Mouse (Mus musculus): ENCODE results near the gene Pfdn2.
A peak's percentile ranks its signal among the peaks of the same experiment; 100 is the strongest.
"Not testable (repeated sequence)": the region's sequence is repeated elsewhere in the genome, so short reads cannot be mapped to it uniquely, and the experiment has no call there.

Pfdn2 gene

GRCm38 (mm10) chr1:171345225-171346094 is at the start of gene Pfdn2, which contains the start of gene Nit1:
Gene Pfdn2 (plus strand): TSS chr1:171345670.
Gene Nit1 (minus strand): TSS chr1:171345646.
- DNase-seq (ENCODE audit: low spot score), result peak; percentile 95

GRCm38 (mm10) chr1:171298226-171298625 is 47.2 kb upstream of the Pfdn2 start:
- DNase-seq (ENCODE audit: low spot score), result no peak

- not testable (repeated sequence) for DNase-seq (ENCODE audit: low spot score)
Observed at GRCm38 (mm10) chr1:171306157-171306556, 39.3 kb upstream of the Pfdn2 start.

- DNase-seq (ENCODE audit: low spot score), result no peak
Observed at GRCm38 (mm10) chr1:171309321-171309720, 36.1 kb upstream of the Pfdn2 start.

- DNase-seq (ENCODE audit: low spot score), result no peak
Observed at GRCm38 (mm10) chr1:171319748-171320147, 25.7 kb upstream of the Pfdn2 start.

- DNase-seq (ENCODE audit: low spot score), result no peak
Observed at GRCm38 (mm10) chr1:171320151-171320550, 25.3 kb upstream of the Pfdn2 start.

GRCm38 (mm10) chr1:171321415-171321814 is 24.1 kb upstream of the Pfdn2 start:
- DNase-seq (ENCODE audit: low spot score), result peak; percentile 67

- no peak for DNase-seq (ENCODE audit: low spot score)
Observed at GRCm38 (mm10) chr1:171322012-171322411, 23.5 kb upstream of the Pfdn2 start.

GRCm38 (mm10) chr1:171325571-171325970 is 19.9 kb upstream of the Pfdn2 start:
- no peak for DNase-seq (ENCODE audit: low spot score)

GRCm38 (mm10) chr1:171326588-171326987 is 18.9 kb upstream of the Pfdn2 start:
- DNase-seq (ENCODE audit: low spot score), result not testable (repeated sequence)

GRCm38 (mm10) chr1:171328244-171328643 is 17.2 kb upstream of the Pfdn2 start:
- DNase-seq (ENCODE audit: low spot score), result peak; percentile 71

- peak; percentile 97 for DNase-seq (ENCODE audit: low spot score)
Observed at GRCm38 (mm10) chr1:171328839-171329432, 16.5 kb upstream of the Pfdn2 start, which contains the start of gene Dedd. Gene Dedd (plus strand): TSS chr1:171329145.

- DNase-seq (ENCODE audit: low spot score), result peak; percentile 96
Observed at GRCm38 (mm10) chr1:171329433-171330215, 15.8 kb upstream of the Pfdn2 start.

- DNase-seq (ENCODE audit: low spot score), result no peak
Observed at GRCm38 (mm10) chr1:171330216-171330560, 15.3 kb upstream of the Pfdn2 start.

GRCm38 (mm10) chr1:171342262-171343207 is 2.9 kb upstream of the Pfdn2 start:
- DNase-seq (ENCODE audit: low spot score), result no peak

GRCm38 (mm10) chr1:171343922-171344677 is 1.4 kb upstream of the Pfdn2 start:
- peak; percentile 64 for DNase-seq (ENCODE audit: low spot score)

- no peak for DNase-seq (ENCODE audit: low spot score)
Observed at GRCm38 (mm10) chr1:171344715-171345114, 755 bp upstream of the Pfdn2 start.

GRCm38 (mm10) chr1:171346095-171346450 is 603 bp downstream of the Pfdn2 start:
- peak; percentile 53 for DNase-seq (ENCODE audit: low spot score)

- no peak for DNase-seq (ENCODE audit: low spot score)
Observed at GRCm38 (mm10) chr1:171348665-171349064, 3.2 kb downstream of the Pfdn2 start.

- peak; percentile 30 for DNase-seq (ENCODE audit: low spot score)
Observed at GRCm38 (mm10) chr1:171349210-171349609, 3.7 kb downstream of the Pfdn2 start.
